ENCODE assay signal across 8 mouse cellular contexts in genomic region chr4:117019206-117020134, GRCm38 (mm10). TPM values are rescaled to one million over a fixed set of nuclear protein-coding genes. Genes with fewer than 3 reads are reported as not detected.
DNase-seq lines count a peak whose midpoint lies in the region; ATAC-seq lines count a peak whose summit lies in the region.

Gene Eif2b3, plus strand, starts transcription at chr4:117019402.

- H3K27me3 ChIP-seq in hindbrain, embryonic 10.5 days (ENCODE audit: insufficient read depth, poor library complexity, severe bottlenecking): no peaks in the 10 kb centered on the region

- no peaks in the 10 kb centered on the region for H3K9me3 ChIP-seq in hindbrain, embryonic 10.5 days

- under 1% methylated on average over 61 of the region's 61 CpGs for WGBS in hindbrain, embryonic 10.5 days

- ATAC-seq in frontal cortex, adult (ENCODE audit: low TSS enrichment): peak; percentile 100

- H3K4me1 ChIP-seq in hindbrain, embryonic 10.5 days (replicated peaks): peaks cover 11% of the 10 kb centered on the region

- H3K4me3 ChIP-seq in hindbrain, embryonic 10.5 days: peak within 1 kb of the TSS; percentile 93

- H3K36me3 ChIP-seq in hindbrain, embryonic 10.5 days: peaks cover 26% of the 10 kb centered on the region

- peak within 1 kb of the TSS; percentile 89 for H3K27ac ChIP-seq in hindbrain, embryonic 10.5 days

- DNase-seq in MEL-GATA-1-ER (ENCODE audit: extremely low read depth, low read depth): peak; percentile 84
- peak; percentile 86 for DNase-seq in cerebellum, adult 8-10 months
- peak; percentile 93 for DNase-seq in hindbrain, embryonic 10.5 days (ENCODE audit: low spot score)
- peak; percentile 85 to 90 for DNase-seq in layer of hippocampus, postnatal 10 days (ENCODE audit: low spot score in 2 of 2)
- DNase-seq in lung, postnatal 10 days: peak; percentile 94
- peak; percentile 89 for DNase-seq in ovary, postnatal 36 days (ENCODE audit: low spot score)
- DNase-seq in thymus, postnatal 25 days: peak; percentile 91

RNA-seq across cellular contexts. Expression of gene Eif2b3, which starts in this region (rescaled TPM):
- polyA plus RNA-seq in hindbrain, embryonic 10.5 days (2016; fragmentation: Nextera tagmentation; extraction: Ambion mirVana): 49.1 and 56.2 TPM in 2 replicates
- 10 to 100 TPM; 26.1 to 27.0 TPM for total RNA-seq in layer of hippocampus, postnatal 10 days (2021)

Comparison
In these comparisons a context has a peak if more than half of its experiments do, and no peak if none do; other contexts are left out.
1. Peak in every context shown above with its lines: DNase-seq, ATAC-seq, H3K4me3 ChIP-seq and H3K27ac ChIP-seq.